Mouse (Mus musculus) myocyte (in vitro differentiated cells): Measurements from ENCODE around the gene Hpf1.

Experiments used
- CEBPB ChIP-seq: IDR thresholded peaks from 2 replicates; pipeline ENCODE4 v1.6.1; 2011; ENCODE audit warnings: mild to moderate bottlenecking, moderate library complexity; ENCODE audit not compliant: poor library complexity, insufficient read depth, severe bottlenecking
- MYOG ChIP-seq, 3 experiments: IDR thresholded peaks; one replicate each; pipeline ENCODE4 v1.6.1; 2011; ENCODE audit warnings: control low read depth in 2 of 3, low read depth in 2 of 3, mild to moderate bottlenecking in 2 of 3; ENCODE audit not compliant: insufficient read length in 2 of 3, control insufficient read depth in 1 of 3, insufficient read depth in 1 of 3
- POLR2A ChIP-seq: IDR thresholded peaks from one replicate; pipeline ENCODE4 v1.6.1; 2011; ENCODE audit warnings: low read depth, mild to moderate bottlenecking, control low read depth, moderate library complexity; ENCODE audit not compliant: insufficient read length
- POLR2AphosphoS2 ChIP-seq: IDR thresholded peaks from one replicate; pipeline ENCODE4 v1.6.1; 2011; ENCODE audit warnings: low read depth, control low read depth; ENCODE audit not compliant: insufficient read length
- REST ChIP-seq: IDR thresholded peaks from one replicate; pipeline ENCODE4 v1.6.1; 2011; ENCODE audit warnings: mild to moderate bottlenecking, control low read depth, moderate library complexity; ENCODE audit not compliant: insufficient read depth, insufficient read length
- SRF ChIP-seq: IDR thresholded peaks from one replicate; pipeline ENCODE4 v1.6.1; 2011; ENCODE audit warnings: low read depth; ENCODE audit not compliant: control insufficient read depth, insufficient read length
- USF1 ChIP-seq: IDR thresholded peaks from one replicate; pipeline ENCODE4 v1.6.1; 2011; ENCODE audit warnings: low read depth, mild to moderate bottlenecking, control low read depth, moderate library complexity

DNA sequence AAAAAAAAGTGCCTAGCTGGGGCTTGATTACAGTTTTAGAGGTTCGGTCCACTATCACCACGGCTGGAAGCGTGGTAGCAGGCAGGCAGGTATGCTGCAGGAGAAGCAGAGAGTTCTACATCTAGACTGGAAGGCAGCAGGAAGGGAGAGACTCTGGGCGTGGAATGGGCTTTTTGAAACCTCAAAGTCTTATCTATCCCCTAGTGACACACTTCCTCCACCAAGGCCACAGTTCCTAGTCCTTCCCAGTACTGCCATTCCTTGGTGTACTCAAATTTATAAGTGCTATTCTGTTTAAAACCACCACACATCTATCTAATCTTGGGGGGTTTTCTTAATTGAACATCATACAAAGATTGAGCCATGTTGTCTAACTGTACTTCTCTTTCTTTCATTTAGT is 1.5 kb downstream of the Hpf1 start:
- TF ChIP-seq USF1 (no peak), SRF (no peak), REST (no peak), MYOG (IDR thresholded peaks at IDR 0.05; ENCODE audit: control insufficient read depth in 1 of 3, insufficient read depth in 1 of 3, insufficient read length in 2 of 3, low read depth in 2 of 3) (no peak), POLR2A (no peak), POLR2AphosphoS2 (no peak), CEBPB (no peak)
